Mouse (Mus musculus): ENCODE data around the gene Piezo1.

DNA sequence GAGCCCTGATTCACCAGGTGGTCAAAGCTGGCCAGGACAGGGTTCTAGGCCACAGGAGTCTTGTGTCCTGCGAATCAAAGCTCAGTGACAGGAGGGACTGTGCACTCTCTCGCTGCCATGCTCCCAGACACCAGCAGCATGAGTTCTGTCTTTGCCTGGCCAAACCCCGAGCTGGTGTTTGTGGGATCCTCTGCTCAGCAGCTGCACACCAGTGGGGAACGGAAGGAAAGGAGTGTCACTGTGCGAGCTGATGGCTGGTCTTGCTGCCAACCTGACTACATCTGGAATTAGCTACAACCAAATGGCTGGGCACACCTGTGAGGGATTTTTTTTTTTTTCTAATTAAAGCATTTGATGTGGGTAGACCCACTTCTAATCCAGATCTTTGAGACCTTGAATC, 80.4 kb downstream of the Piezo1 start:
- TF ChIP-seq CTCF (IDR thresholded peaks at IDR 0.05; ENCODE audit: borderline replicate concordance, insufficient read depth, low read length): no peak
- TF ChIP-seq POLR2A (IDR thresholded peaks at IDR 0.05; ENCODE audit: low read depth, low read length): no peak
